Mouse (Mus musculus) forebrain, embryonic 16.5 days (tissue): ENCODE results near the gene Eif3k. TPM values are rescaled to one million over a fixed set of nuclear protein-coding genes. Genes with fewer than 3 reads are reported as not detected.

Experiments used
- ATAC-seq: fragments of 200-750 bp; cut with Nextera tagmentation; 2 replicates; pipeline ENCODE4 v1.8.0; 2017; ENCODE audit warnings: mild to moderate bottlenecking, moderate library complexity
- H3K27ac ChIP-seq: fragments of 300-500 bp; sonication (generic); 2 replicates; pipeline ENCODE4 v1.5.1; 2014; ENCODE audit warnings: low read length, control low read depth
- H3K27me3 ChIP-seq: fragments of 300-500 bp; sonication (generic); replicated peaks from 2 replicates; pipeline ENCODE4 v1.6.1; 2014; ENCODE audit warnings: low read length; ENCODE audit not compliant: control insufficient read depth, insufficient read depth
- H3K36me3 ChIP-seq: fragments of 300-500 bp; sonication (generic); 2 replicates; pipeline ENCODE4 v1.6.1; 2014; ENCODE audit not compliant: control insufficient read depth, insufficient read depth
- H3K4me1 ChIP-seq: fragments of 300-500 bp; sonication (generic); replicated peaks from 2 replicates; pipeline ENCODE4 v1.6.1; 2014; ENCODE audit warnings: low read length; ENCODE audit not compliant: control insufficient read depth, insufficient read depth
- H3K4me2 ChIP-seq: fragments of 300-500 bp; sonication (generic); 2 replicates; pipeline ENCODE4 v1.6.1; 2014; ENCODE audit warnings: mild to moderate bottlenecking, low read length, control low read depth
- H3K4me3 ChIP-seq: fragments of 300-500 bp; sonication (generic); replicated peaks from 2 replicates; pipeline ENCODE4 v1.5.1; 2014; ENCODE audit warnings: mild to moderate bottlenecking, low read length, control low read depth
- H3K9ac ChIP-seq: fragments of 300-500 bp; sonication (generic); replicated peaks from 2 replicates; pipeline ENCODE4 v1.6.1; 2014; ENCODE audit warnings: low read depth, low read length, control low read depth
- H3K9me3 ChIP-seq: fragments of 300-500 bp; sonication (generic); 2 replicates; pipeline ENCODE4 v1.6.1; 2016; ENCODE audit warnings: low read length; ENCODE audit not compliant: control insufficient read depth
- WGBS: fragments of 180-500 bp; shearing (Covaris S2); extraction: QIAGEN DNeasy Blood & Tissue Kit; methylation state at CpG from one replicate; pipeline ENCODE4 v1.1.7; 2014; 5-methylcytosine and 5-hydroxymethylcytosine counted together
- polyA plus RNA-seq: library from polyadenylated mRNA; unstranded; fragments of >200 nt; fragmentation: Nextera tagmentation; extraction: Ambion mirVana; gene quantifications from 2 replicates; pipeline ENCODE4 v1.2.1, GENCODE M21; 2015

Gene Eif3k
- polyA plus RNA-seq, 1 experiment from 2014 or later: 296 TPM

DNA sequence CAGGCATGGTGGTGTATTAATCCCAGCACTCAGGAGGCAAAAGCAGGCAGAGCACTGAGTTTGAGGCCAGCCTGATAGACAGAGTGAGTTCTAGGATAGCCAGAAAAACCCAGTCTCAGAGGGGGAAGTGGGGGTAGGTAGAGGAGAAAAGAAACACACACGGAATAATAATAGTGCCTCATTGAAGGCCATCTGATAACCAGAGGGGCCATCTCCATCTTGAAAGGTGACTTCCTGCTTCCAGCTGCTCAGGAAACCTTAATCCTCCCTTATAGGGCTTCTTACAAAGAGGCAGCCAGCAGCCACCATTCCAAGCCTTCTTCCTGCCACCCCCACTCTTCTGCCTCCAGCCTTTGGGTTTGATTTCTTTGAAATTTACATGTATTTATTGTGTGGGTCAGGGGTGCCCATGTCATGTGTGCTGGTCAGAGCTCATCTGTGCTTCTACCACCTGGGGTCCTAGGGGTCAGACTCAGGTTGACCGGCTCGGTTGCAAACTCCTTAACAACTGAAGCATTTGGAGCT lies 18.2 kb downstream of the Eif3k start:
- Histone ChIP-seq H3K9ac (no peak overlapping the region), H3K4me1 (peaks cover 38% of the 10 kb centered on the region), H3K27ac (no peak overlapping the region)

GRCm38 (mm10) chr7:28961927-28962670 lies 19.6 kb downstream of the Eif3k start, which contains the start of gene Actn4:
Gene Actn4, minus strand, starts transcription at chr7:28962340.
- Histone ChIP-seq H3K27ac (peak within 1 kb of the TSS; percentile 91), H3K27me3 (no peaks in the 10 kb centered on the region), H3K4me3 (peak within 1 kb of the TSS; percentile 99), H3K9me3 (no peaks in the 10 kb centered on the region), H3K9ac (peak within 1 kb of the TSS; percentile 97), H3K4me2 (peak within 1 kb of the TSS; percentile 90), H3K36me3 (no peaks in the 10 kb centered on the region), H3K4me1 (peaks cover 44% of the 10 kb centered on the region)
- ATAC-seq: peak; percentile 92
- under 1% methylated on average over 76 of the region's 76 CpGs for WGBS

More for the DNA sequence above, 18.2 kb downstream of the Eif3k start:
- H3K9me3 ChIP-seq: no peaks in the 10 kb centered on the region
- no peak for ATAC-seq
- 91% methylated on average over 3 of the region's 3 CpGs for WGBS
- no peaks in the 10 kb centered on the region for H3K27me3 ChIP-seq
- H3K36me3 ChIP-seq: no peaks in the 10 kb centered on the region
- H3K4me2 ChIP-seq: no peak overlapping the region
- H3K4me3 ChIP-seq: no peak overlapping the region

GRCm38 (mm10) chr7:28961584-28961926 lies 20.1 kb downstream of the Eif3k start:
- no peak for ATAC-seq
- H3K4me2 ChIP-seq: peak overlapping the region; percentile 90
- no peaks in the 10 kb centered on the region for H3K27me3 ChIP-seq
- WGBS: 0% methylated on average over 7 of the region's 7 CpGs
- peak overlapping the region; percentile 99 for H3K4me3 ChIP-seq
- peak overlapping the region; percentile 97 for H3K9ac ChIP-seq
- peaks cover 45% of the 10 kb centered on the region for H3K4me1 ChIP-seq
- no peaks in the 10 kb centered on the region for H3K9me3 ChIP-seq
- H3K27ac ChIP-seq: peak overlapping the region; percentile 85
- H3K36me3 ChIP-seq: no peaks in the 10 kb centered on the region

DNA sequence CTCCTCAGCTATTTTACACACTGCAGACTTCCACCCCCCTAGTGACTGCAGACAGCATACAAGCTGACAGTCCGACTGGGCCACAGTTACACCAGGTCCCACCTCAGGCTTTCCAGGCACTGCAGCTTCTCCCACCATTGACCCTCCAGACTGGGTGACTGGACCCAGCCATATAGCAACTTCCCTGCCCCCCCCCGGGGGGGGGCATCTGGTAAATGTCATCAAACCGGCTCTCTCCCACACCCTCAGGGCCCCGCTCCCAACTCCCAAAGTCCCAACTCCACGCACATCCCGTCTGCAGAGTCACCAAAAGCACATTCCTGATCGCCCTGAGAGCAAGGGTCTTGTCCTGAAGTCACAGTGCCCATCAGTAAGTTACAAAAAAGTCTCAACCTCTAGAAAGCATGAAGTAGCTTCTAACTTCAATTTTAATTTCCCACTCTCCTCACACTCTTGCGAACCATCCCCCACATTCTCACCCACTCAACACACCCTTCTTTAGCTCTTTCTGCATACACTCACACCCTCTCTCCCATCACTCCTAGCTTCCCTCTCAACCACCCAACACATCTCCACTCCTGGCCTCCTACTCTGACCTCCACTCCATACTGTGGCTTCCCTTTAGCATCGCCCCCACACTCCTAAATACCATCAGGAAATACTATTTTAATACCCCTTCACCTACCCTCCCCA lies 21.2 kb downstream of the Eif3k start:
- H3K36me3 ChIP-seq: no peaks in the 10 kb centered on the region
- no peaks in the 10 kb centered on the region for H3K27me3 ChIP-seq
- peak overlapping the region; percentile 90 for H3K4me2 ChIP-seq
- H3K27ac ChIP-seq: no peak overlapping the region
- no peaks in the 10 kb centered on the region for H3K9me3 ChIP-seq
- peak overlapping the region; percentile 99 for H3K4me3 ChIP-seq
- 41% methylated on average over 9 of the region's 9 CpGs for WGBS
- H3K4me1 ChIP-seq: peaks cover 46% of the 10 kb centered on the region
- peak overlapping the region; percentile 97 for H3K9ac ChIP-seq
- no peak for ATAC-seq

DNA sequence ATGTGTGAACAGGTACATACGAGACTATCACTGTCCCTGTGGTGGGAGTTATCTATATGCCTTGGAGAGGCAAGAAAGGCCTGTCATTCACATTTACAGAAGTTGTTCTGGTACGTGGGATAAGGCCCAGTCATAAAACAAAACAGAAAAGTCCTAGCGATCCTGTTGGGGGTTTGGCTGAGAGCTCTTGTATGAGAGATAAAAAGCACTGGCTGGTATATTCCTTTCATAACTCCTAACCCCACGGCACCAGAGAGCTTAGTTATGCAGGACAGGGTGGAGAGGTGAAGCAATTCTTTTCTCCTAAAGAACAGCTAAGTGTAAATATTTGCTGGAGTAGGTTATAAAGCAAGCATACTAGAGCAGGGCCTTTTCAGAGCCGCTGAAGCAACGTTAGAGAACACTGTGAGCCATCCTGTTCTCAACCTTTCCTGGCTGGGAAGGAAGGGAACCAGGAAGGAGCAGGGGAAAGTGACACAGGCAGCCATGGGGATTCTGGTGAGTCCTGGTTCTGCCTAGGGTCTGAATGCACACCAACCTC lies 22.1 kb downstream of the Eif3k start:
- no peak for ATAC-seq
- WGBS: 44% methylated on average over 6 of the region's 6 CpGs
- H3K9ac ChIP-seq: peak overlapping the region; percentile 18
- H3K27ac ChIP-seq: no peak overlapping the region
- H3K4me2 ChIP-seq: peak overlapping the region; percentile 90
- no peaks in the 10 kb centered on the region for H3K36me3 ChIP-seq
- no peaks in the 10 kb centered on the region for H3K9me3 ChIP-seq
- no peak overlapping the region for H3K4me3 ChIP-seq
- peaks cover 47% of the 10 kb centered on the region for H3K4me1 ChIP-seq
- no peaks in the 10 kb centered on the region for H3K27me3 ChIP-seq

DNA sequence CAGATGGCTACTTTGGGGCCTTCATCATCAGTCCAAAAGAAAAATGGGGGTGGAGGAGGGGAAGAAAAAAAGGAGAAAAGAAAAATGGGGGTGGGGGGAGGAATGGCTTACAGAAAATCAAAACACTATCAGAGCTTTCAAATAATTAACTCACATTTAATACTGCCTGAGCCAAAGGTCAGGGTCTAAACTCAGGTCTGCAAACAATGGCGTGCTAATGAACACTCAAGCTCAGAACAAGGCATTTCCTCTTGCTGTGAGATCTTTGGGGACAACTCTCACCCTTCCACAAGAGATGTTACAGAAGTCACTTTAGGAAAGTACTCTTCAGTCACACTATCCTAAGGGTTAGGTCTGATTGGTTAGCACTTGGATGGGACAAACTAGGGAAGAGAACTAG lies 22.9 kb downstream of the Eif3k start:
- no peak overlapping the region for H3K4me3 ChIP-seq
- ATAC-seq: no peak
- H3K4me2 ChIP-seq: no peak overlapping the region
- H3K9me3 ChIP-seq: no peaks in the 10 kb centered on the region
- H3K36me3 ChIP-seq: no peaks in the 10 kb centered on the region
- H3K4me1 ChIP-seq: peaks cover 51% of the 10 kb centered on the region
- H3K27ac ChIP-seq: no peak overlapping the region
- H3K9ac ChIP-seq: no peak overlapping the region
- 63% methylated on average over 1 of the region's 1 CpGs for WGBS
- no peaks in the 10 kb centered on the region for H3K27me3 ChIP-seq

- 79% methylated on average over 1 of the region's 1 CpGs for WGBS
- H3K4me2 ChIP-seq: no peak overlapping the region
- H3K27ac ChIP-seq: no peak overlapping the region
- no peak overlapping the region for H3K4me3 ChIP-seq
- H3K9ac ChIP-seq: no peak overlapping the region
- no peaks in the 10 kb centered on the region for H3K36me3 ChIP-seq
- no peak for ATAC-seq
- peaks cover 57% of the 10 kb centered on the region for H3K4me1 ChIP-seq
- H3K27me3 ChIP-seq: no peaks in the 10 kb centered on the region
- H3K9me3 ChIP-seq: no peaks in the 10 kb centered on the region
These were observed 23.5 kb downstream of the Eif3k start for GRCm38 (mm10) chr7:28957997-28958725.

DNA sequence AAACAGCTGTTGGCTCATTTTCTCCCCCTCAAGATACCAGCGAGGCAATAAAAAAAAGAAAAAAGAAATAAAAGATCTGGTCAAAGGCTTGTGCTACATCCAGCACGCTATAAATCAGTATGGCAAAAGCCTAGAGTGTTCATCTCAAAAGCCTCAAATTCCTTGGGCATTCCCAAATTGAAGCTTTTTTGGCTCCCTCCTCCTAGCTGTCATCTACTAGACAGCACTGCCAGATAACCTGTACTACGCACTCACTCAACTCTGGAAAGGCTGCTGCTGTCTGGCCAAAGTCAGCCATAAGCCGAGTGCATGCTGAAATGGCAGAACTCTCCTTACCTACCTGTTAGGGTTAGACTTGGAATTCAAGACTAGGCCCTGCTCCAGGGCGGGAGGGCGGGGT lies 24.4 kb downstream of the Eif3k start:
- H3K9ac ChIP-seq: no peak overlapping the region
- H3K27me3 ChIP-seq: no peaks in the 10 kb centered on the region
- H3K4me3 ChIP-seq: no peak overlapping the region
- no peak for ATAC-seq
- no peaks in the 10 kb centered on the region for H3K36me3 ChIP-seq
- H3K27ac ChIP-seq: no peak overlapping the region
- 78% methylated on average over 6 of the region's 6 CpGs for WGBS
- H3K4me2 ChIP-seq: no peak overlapping the region
- peaks cover 58% of the 10 kb centered on the region for H3K4me1 ChIP-seq
- no peaks in the 10 kb centered on the region for H3K9me3 ChIP-seq

DNA sequence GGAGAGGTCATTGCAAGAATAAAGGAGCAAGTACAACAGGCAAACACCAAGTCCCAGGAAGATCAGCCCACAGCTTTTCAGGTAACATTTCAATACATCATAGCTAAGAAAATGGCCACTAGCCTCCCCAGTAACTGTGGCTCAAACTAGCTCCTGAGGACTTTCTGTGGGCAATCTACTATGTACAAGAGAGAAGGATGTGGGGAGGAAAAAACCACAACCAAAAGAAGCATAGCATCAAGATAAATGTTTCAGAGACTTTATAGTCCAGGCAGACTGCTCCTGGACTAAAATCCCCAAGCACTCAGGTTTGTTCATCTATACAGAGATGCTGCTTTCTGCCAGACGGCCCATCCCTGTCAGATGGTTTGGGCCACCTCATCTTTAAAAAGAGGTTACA lies 25.4 kb downstream of the Eif3k start:
- Histone ChIP-seq H3K36me3 (no peaks in the 10 kb centered on the region), H3K27me3 (no peaks in the 10 kb centered on the region), H3K4me1 (peaks cover 59% of the 10 kb centered on the region), H3K9me3 (no peaks in the 10 kb centered on the region), H3K4me2 (no peak overlapping the region), H3K4me3 (no peak overlapping the region), H3K9ac (no peak overlapping the region), H3K27ac (no peak overlapping the region)
- ATAC-seq: no peak
- WGBS: 86% methylated on average over 1 of the region's 1 CpGs
